Mouse (Mus musculus) c-Kit-positive CD71-positive TER-119-negative erythroid progenitor cells, embryonic 14.5 days (primary cell): Measurements from ENCODE around the gene Chrna1.

Experiments used
- DNase-seq: peaks from one replicate; pipeline ENCODE4 v3.0.0-alpha.2; 2013; ENCODE audit warnings: low read depth

Gene Chrna1

GRCm38 (mm10) chr2:73580166-73580565 is at the start of gene Chrna1:
Gene Chrna1, minus strand, starts transcription at chr2:73580338.
- DNase-seq, result no peak

DNA sequence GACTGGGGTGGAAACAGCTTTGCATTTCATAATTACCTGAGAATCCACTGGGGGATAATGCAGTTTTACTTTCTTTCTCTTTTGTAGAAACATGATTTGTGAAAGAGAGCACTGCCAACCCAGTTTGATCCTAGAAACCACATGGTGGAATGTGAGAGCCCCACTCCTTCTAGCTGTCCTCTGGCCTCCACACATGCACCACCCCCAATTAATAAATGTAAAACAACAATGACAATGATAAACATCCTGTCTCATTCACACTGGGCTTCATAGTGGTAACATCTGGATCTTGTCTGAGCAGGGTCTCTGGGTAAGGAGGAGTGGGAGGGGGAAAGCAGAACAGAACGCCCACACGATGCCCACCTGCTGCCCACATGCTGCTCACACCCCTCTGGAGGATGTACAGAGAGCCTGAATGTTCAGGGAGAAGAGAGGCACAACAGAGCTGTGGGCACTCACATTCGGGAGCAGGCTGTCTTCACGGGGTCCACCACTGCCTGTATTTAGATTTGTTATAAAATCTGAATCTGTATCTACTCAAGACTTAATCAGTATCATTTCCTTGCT is 38.4 kb upstream of the Chrna1 start:
- DNase-seq, result no peak

- DNase-seq, result no peak
Measured at GRCm38 (mm10) chr2:73616434-73617057, 36.4 kb upstream of the Chrna1 start.

DNA sequence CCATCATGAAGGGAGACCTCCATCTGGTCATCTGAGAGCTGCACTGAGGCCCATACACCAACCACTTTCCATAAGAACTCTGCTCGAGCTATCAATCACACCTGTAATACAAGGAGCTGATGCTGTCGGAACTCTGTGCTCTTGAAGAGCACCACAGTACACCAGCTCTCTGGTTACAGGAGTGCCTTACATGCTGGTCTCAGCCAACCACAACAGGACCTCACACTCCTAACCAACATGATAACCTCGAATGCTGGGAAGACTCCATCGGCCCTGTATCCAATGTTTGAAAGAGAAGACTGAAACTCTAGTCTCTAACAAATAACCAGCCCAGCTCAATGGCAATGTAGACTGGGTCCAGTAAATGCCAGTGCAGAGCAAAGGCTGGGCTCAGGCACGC is 35.3 kb upstream of the Chrna1 start:
- DNase-seq, result no peak

DNA sequence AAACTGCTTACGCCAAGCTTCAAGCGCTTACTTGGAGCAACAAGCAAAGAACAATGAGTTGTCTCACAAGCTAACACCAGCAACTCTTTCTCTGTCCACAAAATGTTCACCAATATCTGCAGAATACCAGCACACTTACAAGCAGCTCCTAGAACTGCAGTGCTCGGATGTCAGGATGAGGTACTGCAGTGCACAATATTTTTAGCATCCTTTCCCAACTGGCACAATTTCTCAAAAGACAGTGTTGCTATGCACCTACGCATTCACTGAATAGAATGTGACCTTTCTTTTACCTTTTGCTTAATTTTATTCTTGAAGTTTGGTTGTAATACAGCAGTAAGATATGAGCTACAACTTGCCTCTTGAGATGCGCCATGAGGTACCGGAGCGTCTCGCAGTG is 34.2 kb upstream of the Chrna1 start:
- no peak for DNase-seq

- DNase-seq, result no peak
Measured at GRCm38 (mm10) chr2:73612941-73613340, 32.8 kb upstream of the Chrna1 start.

DNA sequence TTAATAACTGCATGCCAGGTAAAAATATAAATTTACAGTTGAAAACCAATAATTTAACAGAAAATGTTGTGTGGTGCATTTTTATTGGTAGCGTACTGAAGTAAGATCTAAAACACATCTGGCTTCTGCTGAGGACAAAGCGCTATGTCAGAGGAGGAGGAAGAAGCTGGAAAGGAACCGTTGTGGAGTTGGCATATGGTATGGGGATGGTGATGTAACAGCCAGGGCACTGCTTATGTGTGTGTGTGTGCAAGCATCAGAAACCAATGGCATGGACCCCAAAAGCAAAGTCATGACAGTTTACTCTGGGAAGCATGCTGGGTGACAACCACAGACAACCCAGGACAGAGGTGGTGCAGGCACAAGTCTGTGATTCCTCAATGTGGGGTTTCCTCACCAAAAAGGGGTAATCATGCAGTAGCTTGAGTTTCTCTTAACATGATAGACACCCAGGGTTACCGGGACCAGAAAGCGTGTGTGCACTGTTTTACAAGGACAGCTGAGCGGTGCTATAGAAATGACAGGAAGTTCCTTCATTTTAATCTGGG is 32.3 kb upstream of the Chrna1 start:
- DNase-seq, result no peak

GRCm38 (mm10) chr2:73611798-73612197 is 31.7 kb upstream of the Chrna1 start:
- no peak for DNase-seq

GRCm38 (mm10) chr2:73609724-73610210 is 29.6 kb upstream of the Chrna1 start:
- no peak for DNase-seq

DNA sequence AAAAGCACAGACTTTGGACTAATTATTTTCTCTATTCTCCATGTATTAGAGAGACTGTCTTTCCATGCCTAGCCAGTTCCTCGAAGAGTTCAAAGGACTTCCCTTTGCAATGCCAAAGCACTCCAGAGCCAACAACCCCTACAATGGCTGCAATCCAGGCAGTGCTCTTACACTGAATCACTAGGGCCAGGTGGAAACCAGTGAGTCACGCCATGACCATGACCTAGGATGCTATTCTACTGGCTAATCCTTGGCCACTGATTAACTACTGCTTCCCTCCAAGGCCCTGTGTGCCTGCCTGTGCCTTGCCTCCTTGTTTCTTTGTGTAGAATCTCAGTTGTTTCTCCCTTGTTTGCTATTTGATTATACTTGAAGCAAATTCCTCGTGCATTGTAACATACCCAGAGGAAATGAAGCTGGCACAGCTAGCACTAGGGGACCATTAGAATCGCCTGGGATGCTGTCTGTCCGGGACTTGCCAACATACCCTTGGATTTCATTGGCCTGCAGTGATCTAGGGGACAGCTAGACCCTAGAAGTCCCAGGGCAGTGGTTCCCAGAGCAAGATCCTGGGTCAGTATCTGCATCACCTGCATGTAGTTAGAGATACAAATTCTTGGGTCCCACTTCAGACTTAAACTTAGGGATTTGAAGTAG is 29.1 kb upstream of the Chrna1 start:
- no peak for DNase-seq

DNA sequence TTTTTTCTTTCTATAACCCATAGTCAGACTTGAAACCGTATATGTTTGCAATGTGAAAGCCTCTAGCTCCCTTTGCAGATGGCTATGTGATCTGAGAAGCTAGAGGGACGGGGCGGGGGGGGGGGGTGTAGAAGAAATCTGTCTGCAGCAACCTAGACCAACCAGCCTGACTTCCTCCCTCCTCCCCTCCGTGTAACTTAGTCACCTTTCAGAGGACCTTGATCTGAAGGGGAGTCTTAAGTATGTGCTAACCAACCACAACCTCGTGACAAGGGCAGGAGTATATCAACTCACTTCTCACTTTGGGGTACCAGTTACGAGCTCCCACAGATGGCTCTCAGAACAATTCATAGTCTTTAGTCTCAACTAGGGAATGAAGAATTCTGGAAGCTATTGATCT is 28.3 kb upstream of the Chrna1 start:
- DNase-seq, result no peak

DNA sequence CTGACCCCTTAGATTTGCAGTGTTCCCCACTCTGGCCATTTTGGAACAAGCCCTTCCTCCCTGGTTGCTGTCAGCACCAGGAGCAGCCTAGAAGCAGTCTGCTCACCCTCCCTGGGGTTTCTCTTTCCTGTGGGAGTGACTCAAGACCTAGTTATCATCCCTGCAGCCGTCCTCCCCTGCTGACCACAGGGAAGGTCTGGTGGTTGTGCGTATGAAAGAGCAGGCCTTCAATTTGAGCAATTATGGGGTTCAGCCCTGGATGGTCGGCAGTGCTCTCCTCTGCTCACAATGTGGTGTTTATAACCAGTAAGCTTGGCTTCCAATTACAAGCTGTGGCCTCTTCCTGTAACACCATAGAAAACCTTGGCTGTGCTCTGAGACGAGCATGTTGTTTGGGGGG is 27.5 kb upstream of the Chrna1 start:
- no peak for DNase-seq

- DNase-seq, result no peak
Measured at GRCm38 (mm10) chr2:73607146-73607545, 27.0 kb upstream of the Chrna1 start.

- no peak for DNase-seq
Measured at GRCm38 (mm10) chr2:73606616-73607015, 26.5 kb upstream of the Chrna1 start.

DNA sequence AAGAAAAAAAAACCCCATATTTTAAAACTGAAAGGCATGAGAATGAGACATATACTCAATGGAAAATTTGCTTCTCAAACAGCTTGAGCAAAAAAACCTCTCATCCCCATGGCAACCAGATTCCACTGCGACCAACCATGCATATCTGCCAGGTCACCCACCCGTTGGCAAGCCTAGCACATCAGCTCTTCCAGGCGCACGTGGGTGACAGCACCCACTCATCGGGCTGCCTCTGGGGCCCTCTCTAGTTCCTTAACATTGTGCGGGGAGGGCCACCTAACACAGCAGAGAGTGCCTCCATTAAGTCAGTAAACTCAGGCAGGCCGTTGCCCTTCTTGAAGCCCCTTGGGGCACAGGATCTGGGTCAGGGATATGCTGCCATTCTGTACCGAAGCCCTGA is 24.9 kb upstream of the Chrna1 start:
- DNase-seq, result no peak

GRCm38 (mm10) chr2:73604579-73604978 is 24.4 kb upstream of the Chrna1 start:
- no peak for DNase-seq

DNA sequence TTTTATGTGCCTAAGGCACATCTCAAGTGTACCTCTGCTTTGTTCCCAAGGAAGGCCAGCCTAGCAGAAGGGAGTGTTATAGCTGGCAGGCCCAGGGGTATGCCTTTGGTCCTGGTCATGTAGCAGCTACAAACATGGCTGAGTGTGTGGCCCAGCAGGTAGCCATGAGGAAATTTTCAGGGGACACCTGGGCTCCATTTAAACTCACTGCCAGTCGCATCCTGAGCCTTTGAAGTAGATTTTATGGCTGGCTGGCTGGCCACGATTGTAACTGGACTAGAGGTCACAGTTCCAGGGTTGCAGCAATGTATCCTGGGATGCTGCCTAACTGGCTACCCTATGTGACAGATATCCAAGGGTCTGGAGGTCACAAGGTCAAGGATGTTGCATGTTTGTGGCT is 20.5 kb upstream of the Chrna1 start:
- no peak for DNase-seq

DNA sequence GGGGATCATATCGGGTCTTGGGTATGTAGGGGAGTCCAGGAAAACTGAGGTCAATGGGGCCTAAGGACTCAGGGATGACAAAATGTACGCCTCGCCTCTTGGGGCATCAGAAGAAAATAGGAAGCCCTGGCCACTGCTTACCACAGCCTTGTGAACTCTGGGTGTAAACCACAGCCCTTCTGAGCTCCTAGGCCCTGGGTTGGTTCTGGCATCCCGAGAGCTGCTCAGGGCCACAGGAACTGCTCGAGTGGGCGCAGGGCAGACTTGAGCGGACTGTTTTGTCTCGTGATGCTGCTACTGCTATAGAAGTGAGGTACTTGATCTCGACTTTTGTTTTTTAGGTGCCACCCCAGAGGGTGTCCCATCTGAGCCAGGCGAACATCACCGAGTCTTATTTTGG is 17.6 kb upstream of the Chrna1 start:
- DNase-seq, result no peak

DNA sequence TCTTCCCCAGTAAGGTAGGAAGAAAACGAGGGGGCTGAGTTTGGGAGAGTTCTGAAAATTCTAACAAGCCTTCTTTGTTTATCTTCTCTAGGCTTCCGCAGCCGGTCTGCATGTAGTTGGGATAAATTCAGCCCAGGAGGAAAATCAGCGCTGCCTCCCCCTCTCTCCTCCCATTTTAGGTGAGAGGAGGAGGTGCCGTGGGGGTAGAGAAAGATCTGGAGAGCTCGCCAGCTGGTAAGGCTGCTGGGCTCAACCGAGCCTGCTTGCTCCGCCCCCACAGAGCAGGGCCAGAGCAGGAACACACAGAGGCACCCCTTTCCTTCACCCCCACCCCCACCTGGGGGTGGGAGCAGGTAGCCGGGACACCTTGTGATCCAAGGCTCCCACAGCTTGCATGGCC is 16.6 kb upstream of the Chrna1 start:
- no peak for DNase-seq

GRCm38 (mm10) chr2:73596326-73596725 is 16.2 kb upstream of the Chrna1 start:
- DNase-seq, result no peak

DNA sequence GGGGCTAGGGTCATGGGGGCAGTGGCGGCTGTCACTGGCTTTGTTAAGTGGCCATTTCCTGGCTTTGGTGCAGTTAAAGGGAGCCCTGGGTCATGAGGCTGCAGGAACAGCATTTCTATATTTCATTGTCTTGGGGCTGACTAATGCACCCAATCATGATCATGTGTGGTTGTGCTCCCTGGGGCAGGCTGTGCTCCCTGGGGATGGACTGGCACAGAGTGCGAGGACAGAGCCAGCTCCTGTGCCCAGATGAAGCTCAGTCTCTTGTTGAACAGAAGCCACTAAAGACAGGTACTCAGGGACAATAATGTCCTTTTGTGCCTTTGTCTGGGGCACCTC is 12.9 kb upstream of the Chrna1 start:
- no peak for DNase-seq

DNA sequence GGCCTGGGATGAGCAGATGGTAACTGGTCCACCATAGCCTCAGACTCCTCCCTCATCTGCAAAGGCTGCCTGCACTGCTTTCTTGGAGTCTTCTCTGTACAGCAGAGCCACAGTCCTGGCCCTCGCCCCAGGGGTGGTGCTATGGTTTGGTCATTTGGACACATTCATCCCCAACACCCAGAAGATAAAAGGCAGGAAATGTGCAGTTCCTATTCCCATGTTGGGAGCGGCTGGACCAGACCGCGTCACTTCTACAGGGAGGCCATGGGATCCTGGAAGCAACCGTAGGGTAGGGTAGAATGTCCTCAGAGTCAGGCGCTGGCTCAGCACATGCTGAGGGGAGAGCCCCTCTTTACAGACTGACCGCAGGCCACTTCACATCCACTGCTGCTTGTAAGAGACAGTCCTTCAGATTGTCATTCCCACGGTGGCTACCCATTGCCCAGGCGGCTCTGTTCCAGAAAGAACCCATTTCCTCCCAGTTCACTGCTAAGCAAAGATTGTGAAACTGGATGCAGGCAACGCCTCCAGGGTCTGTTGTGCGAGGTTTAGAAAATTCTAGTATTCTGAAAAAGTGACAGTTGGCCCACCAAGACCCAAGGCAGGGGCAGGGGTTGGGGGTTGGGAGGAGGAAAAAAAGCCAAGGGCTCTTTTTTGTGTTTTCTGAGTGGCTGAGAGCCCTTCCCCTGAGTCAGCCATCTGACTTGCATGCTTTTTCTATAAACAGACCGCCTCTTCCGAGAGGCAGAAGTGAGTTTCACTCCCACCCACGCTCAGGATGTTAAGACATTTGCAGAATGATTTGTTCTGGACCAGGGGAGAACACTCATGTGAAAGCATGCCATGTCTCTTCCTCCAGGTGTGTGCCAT is 12.3 kb upstream of the Chrna1 start:
- DNase-seq, result no peak

GRCm38 (mm10) chr2:73591246-73591645 is 11.1 kb upstream of the Chrna1 start:
- no peak for DNase-seq
